Mouse (Mus musculus): ENCODE data around the gene Sun2. TPM values are rescaled to one million over a fixed set of nuclear protein-coding genes. Genes with fewer than 3 reads are reported as not detected.

Sun2 gene
- polyA plus RNA-seq, 1 experiment from 2014 or later, result 5.3 TPM

DNA sequence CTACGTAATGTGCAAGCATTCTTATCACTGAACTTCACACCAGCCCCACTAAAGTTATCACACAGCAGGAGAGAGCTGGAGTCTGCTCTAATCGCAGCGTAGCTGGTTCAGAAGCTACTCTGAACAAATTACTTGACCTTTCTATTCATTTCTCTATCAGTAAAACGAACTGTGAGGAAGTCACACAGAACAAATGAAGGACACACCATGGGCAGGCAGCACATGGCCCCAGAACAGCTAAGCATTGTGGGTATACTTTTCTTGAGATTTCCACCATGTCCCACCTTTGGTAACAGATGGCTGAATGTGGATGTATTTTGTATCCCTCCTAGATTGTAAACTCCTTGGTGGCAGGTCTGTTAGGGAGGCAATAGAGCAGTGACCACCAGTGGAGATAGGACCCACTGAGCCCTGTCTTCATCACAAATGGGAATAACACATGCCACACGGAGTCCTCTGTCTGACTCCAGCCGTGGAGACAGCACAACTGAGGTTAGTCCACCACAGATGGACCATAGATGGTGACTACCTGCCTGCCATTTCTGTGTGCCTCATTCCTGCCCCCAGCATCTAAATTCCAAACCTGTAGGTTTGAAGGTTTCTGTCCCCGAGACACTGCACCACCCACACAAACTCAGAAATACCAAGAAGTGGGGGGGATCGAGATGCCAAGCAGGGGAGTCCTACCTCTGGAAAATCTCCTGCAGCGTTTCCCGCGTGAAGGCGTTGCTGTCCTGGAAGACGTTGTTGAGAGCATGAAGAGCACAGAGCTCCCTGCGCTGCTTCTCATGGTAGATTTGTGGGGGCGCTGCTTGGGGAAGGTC is 56.1 kb downstream of the Sun2 start:
- Histone ChIP-seq H3K4me3 (ENCODE audit: low read depth, low read length) (peak overlapping the region; percentile 88), H3K9me3 (ENCODE audit: control insufficient read depth, low read length) (no peaks in the 10 kb centered on the region), H3K4me1 (ENCODE audit: control insufficient read depth, insufficient read depth, low read length) (peaks cover 28% of the 10 kb centered on the region), H3K27ac (replicated peaks; ENCODE audit: low read depth, low read length) (no peak overlapping the region), H3K9ac (ENCODE audit: low read length) (peak overlapping the region; percentile 43), H3K4me2 (ENCODE audit: low read depth, severe bottlenecking) (peak overlapping the region; percentile 70), H3K36me3 (ENCODE audit: control insufficient read depth, insufficient read depth, low read length) (no peaks in the 10 kb centered on the region), H3K27me3 (ENCODE audit: control insufficient read depth, insufficient read depth, low read length) (no peaks in the 10 kb centered on the region)
- 22% methylated on average over 15 of the region's 15 CpGs for WGBS
- ATAC-seq (ENCODE audit: insufficient number of reproducible peaks, low FRiP score, low TSS enrichment, low read depth) (no peak), DNase-seq (ENCODE audit: low spot score) (no peak)

DNA sequence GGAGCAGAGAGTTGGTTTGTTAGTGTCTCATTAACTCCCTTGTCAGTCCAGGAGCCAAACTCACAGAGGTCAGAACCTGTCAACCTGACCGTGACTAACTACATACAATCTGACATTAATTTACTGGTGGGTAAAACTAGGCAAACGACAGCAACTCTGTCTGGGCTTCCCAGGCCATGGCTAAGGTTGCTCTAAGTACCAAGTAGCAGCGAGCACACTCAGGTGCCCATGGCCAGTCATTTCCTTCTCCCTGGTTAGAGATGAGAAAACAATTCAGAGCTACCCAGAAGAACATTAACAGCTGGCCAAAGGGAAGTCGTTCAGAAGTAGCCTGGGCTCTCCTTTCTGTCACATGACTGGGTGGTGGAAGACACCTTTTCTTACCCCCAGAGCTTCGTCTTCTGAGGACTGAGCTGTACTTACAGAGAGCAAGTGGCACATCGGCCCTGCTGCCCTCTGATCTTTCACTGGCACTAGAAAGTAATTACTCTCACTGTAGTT is 57.1 kb downstream of the Sun2 start:
- H3K4me2 ChIP-seq (ENCODE audit: low read depth, severe bottlenecking), result peak overlapping the region; percentile 70
- peaks cover 28% of the 10 kb centered on the region for H3K4me1 ChIP-seq (ENCODE audit: control insufficient read depth, insufficient read depth, low read length)
- H3K9ac ChIP-seq (ENCODE audit: low read length), result peak overlapping the region; percentile 34; the same call in 1 of the 2 replicates
- no peak for DNase-seq (ENCODE audit: low spot score)
- H3K4me3 ChIP-seq (ENCODE audit: low read depth, low read length), result peak overlapping the region; percentile 88; the same call in 1 of the 2 replicates
- no peaks in the 10 kb centered on the region for H3K36me3 ChIP-seq (ENCODE audit: control insufficient read depth, insufficient read depth, low read length)
- H3K27me3 ChIP-seq (ENCODE audit: control insufficient read depth, insufficient read depth, low read length), result no peaks in the 10 kb centered on the region
- H3K9me3 ChIP-seq (ENCODE audit: control insufficient read depth, low read length), result no peaks in the 10 kb centered on the region
- 15% methylated on average over 6 of the region's 6 CpGs for WGBS
- no peak for ATAC-seq (ENCODE audit: insufficient number of reproducible peaks, low FRiP score, low TSS enrichment, low read depth)
- H3K27ac ChIP-seq (replicated peaks; ENCODE audit: low read depth, low read length), result no peak overlapping the region

DNA sequence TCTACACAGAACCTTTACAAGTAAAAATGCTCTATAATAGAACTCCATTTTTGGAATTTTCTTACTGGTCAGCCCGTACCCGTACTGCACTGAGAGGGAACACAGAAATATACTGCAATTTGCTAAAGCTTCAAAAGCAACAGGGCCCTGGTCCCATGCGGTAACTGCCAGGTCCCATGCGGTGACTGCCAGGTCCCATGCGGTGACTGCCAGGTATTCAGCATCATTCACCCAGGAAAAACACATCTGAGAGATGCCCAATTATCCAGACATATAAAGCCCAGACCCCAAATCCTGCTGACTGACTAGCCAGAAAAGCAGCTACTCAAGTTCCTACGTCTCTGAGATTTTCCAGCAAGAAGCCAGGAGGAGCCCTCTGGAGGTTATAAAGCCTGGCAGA is 57.7 kb downstream of the Sun2 start:
- no peak for ATAC-seq (ENCODE audit: insufficient number of reproducible peaks, low FRiP score, low TSS enrichment, low read depth)
- Histone ChIP-seq H3K36me3 (ENCODE audit: control insufficient read depth, insufficient read depth, low read length) (no peaks in the 10 kb centered on the region), H3K27ac (replicated peaks; ENCODE audit: low read depth, low read length) (no peak overlapping the region), H3K27me3 (ENCODE audit: control insufficient read depth, insufficient read depth, low read length) (no peaks in the 10 kb centered on the region), H3K4me1 (ENCODE audit: control insufficient read depth, insufficient read depth, low read length) (peaks cover 26% of the 10 kb centered on the region), H3K4me2 (ENCODE audit: low read depth, severe bottlenecking) (peak overlapping the region; percentile 70), H3K4me3 (ENCODE audit: low read depth, low read length) (no peak overlapping the region), H3K9me3 (ENCODE audit: control insufficient read depth, low read length) (no peaks in the 10 kb centered on the region), H3K9ac (ENCODE audit: low read length) (no peak overlapping the region)
- DNase-seq (ENCODE audit: low spot score), result no peak
- 88% methylated on average over 6 of the region's 6 CpGs for WGBS

DNA sequence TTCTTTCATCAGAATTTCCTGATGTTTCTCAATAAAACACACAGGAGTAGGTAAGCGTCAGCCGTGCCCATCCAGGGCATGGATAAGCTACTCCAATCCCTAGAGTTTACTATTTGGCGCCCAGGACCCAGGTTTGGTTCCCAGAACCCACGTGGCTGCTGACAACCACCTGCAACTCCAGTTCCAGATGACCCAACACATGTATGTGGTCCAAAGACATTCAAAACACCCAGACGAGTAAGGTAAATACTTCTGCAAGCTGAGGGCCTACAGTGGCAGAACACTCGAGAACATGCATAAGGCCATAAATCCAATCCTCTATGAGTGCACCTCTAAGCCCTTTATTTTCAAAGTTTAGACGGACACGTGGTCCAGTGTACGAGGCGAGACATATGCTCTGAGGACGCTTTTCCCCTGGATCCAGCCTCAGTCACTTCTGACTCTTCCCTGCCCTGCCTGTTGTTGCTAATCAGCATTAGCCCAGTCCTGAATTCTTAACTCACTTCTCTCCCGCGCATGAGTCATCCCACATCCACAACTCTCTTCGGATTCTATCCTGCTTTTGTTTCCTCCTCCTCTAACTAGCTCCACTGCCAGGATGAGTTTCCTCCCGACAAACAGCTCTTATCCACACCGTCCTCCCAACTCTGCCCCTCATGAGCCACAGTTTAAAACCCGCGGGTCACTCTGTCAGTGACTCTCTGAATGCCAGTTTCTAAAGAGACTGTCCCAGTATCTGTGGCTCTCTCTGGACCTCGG is 58.5 kb downstream of the Sun2 start:
- Histone ChIP-seq H3K9ac (ENCODE audit: low read length) (no peak overlapping the region), H3K9me3 (ENCODE audit: control insufficient read depth, low read length) (no peaks in the 10 kb centered on the region), H3K36me3 (ENCODE audit: control insufficient read depth, insufficient read depth, low read length) (no peaks in the 10 kb centered on the region), H3K4me3 (ENCODE audit: low read depth, low read length) (no peak overlapping the region), H3K27ac (replicated peaks; ENCODE audit: low read depth, low read length) (no peak overlapping the region), H3K4me2 (ENCODE audit: low read depth, severe bottlenecking) (peak overlapping the region; percentile 70; the same call in 1 of the 2 replicates), H3K27me3 (ENCODE audit: control insufficient read depth, insufficient read depth, low read length) (no peaks in the 10 kb centered on the region), H3K4me1 (ENCODE audit: control insufficient read depth, insufficient read depth, low read length) (peaks cover 26% of the 10 kb centered on the region)
- ATAC-seq (ENCODE audit: insufficient number of reproducible peaks, low FRiP score, low TSS enrichment, low read depth) (no peak), DNase-seq (ENCODE audit: low spot score) (no peak)
- WGBS, result 83% methylated on average over 19 of the region's 19 CpGs

DNA sequence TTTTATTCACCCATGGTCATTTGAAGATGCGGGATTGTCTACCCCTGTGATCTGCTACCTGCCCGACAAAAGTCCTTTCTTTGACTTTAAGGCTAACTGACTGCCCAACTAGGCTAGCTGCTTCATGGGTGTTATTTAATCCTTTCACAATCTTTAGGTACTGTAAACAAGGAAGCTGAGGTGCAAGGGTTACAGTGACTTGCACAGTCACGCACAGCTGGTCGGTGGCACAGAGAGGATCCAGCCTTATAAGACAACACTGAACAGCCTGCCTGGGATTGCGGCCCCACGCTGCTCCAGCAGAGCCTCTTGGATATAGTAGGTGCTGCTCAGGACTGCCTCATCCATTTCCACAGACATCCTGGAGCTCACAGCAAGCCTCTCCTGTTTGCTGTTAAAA is 59.2 kb downstream of the Sun2 start:
- no peaks in the 10 kb centered on the region for H3K27me3 ChIP-seq (ENCODE audit: control insufficient read depth, insufficient read depth, low read length)
- 92% methylated on average over 6 of the region's 6 CpGs for WGBS
- peaks cover 22% of the 10 kb centered on the region for H3K4me1 ChIP-seq (ENCODE audit: control insufficient read depth, insufficient read depth, low read length)
- no peak for ATAC-seq (ENCODE audit: insufficient number of reproducible peaks, low FRiP score, low TSS enrichment, low read depth)
- no peaks in the 10 kb centered on the region for H3K36me3 ChIP-seq (ENCODE audit: control insufficient read depth, insufficient read depth, low read length)
- H3K4me3 ChIP-seq (ENCODE audit: low read depth, low read length), result no peak overlapping the region
- no peak for DNase-seq (ENCODE audit: low spot score)
- no peak overlapping the region for H3K4me2 ChIP-seq (ENCODE audit: low read depth, severe bottlenecking)
- no peak overlapping the region for H3K9ac ChIP-seq (ENCODE audit: low read length)
- H3K27ac ChIP-seq (replicated peaks; ENCODE audit: low read depth, low read length), result no peak overlapping the region
- no peaks in the 10 kb centered on the region for H3K9me3 ChIP-seq (ENCODE audit: control insufficient read depth, low read length)

DNA sequence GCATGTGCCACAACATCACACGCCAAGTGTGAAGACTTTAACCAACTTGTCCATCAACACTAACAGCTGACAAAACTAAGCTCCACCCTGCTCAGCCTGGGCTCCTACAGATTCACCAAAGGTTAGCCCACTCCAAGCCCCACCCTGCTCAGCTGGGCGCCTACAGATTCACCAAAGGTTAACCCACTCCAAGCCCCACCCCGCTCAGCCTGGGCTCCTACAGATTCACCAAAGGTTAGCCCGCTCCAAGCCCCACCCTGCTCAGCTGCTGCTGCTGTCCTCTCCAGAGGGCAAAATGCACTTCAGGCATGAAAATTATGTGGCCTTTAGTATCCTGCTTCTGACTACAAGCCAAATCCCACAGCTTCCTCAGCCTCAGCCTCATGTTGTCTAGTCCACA is 60.4 kb downstream of the Sun2 start:
- H3K27ac ChIP-seq (replicated peaks; ENCODE audit: low read depth, low read length), result no peak overlapping the region
- ATAC-seq (ENCODE audit: insufficient number of reproducible peaks, low FRiP score, low TSS enrichment, low read depth), result no peak
- no peak overlapping the region for H3K9ac ChIP-seq (ENCODE audit: low read length)
- H3K9me3 ChIP-seq (ENCODE audit: control insufficient read depth, low read length), result no peaks in the 10 kb centered on the region
- no peak overlapping the region for H3K4me3 ChIP-seq (ENCODE audit: low read depth, low read length)
- no peaks in the 10 kb centered on the region for H3K27me3 ChIP-seq (ENCODE audit: control insufficient read depth, insufficient read depth, low read length)
- DNase-seq (ENCODE audit: low spot score), result no peak
- H3K4me2 ChIP-seq (ENCODE audit: low read depth, severe bottlenecking), result no peak overlapping the region
- H3K36me3 ChIP-seq (ENCODE audit: control insufficient read depth, insufficient read depth, low read length), result no peaks in the 10 kb centered on the region; the same call in 1 of the 2 replicates
- H3K4me1 ChIP-seq (ENCODE audit: control insufficient read depth, insufficient read depth, low read length), result peaks cover 22% of the 10 kb centered on the region
- 86% methylated on average over 4 of the region's 4 CpGs for WGBS

DNA sequence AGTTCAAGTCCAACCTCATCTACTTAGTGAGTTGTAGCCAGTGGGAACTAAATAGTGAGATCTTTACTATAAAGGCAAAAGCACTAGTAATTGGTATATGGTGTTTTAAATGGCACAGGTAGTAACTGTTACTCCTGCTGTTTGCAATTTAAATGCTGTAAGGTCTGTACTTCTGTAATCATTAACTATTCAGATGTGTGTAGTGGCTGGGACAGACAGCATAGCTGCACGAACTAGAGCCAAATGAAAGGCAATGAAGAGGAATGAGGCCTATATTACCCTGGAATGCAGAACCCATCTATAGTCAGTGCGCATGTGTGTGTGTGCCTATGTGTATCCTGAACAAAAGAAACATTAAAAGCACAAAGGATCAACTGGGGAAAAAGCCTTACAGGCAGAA is 64.4 kb downstream of the Sun2 start:
- WGBS, result 88% methylated on average over 2 of the region's 2 CpGs
- DNase-seq (ENCODE audit: low spot score) (no peak), ATAC-seq (ENCODE audit: insufficient number of reproducible peaks, low FRiP score, low TSS enrichment, low read depth) (no peak)
- peaks cover 12% of the 10 kb centered on the region for H3K36me3 ChIP-seq (ENCODE audit: control insufficient read depth, insufficient read depth, low read length)
- H3K4me1 ChIP-seq (ENCODE audit: control insufficient read depth, insufficient read depth, low read length), result no peaks in the 10 kb centered on the region
- no peaks in the 10 kb centered on the region for H3K9me3 ChIP-seq (ENCODE audit: control insufficient read depth, low read length)
- H3K9ac ChIP-seq (ENCODE audit: low read length), result no peak overlapping the region
- no peak overlapping the region for H3K27ac ChIP-seq (replicated peaks; ENCODE audit: low read depth, low read length)
- no peak overlapping the region for H3K4me2 ChIP-seq (ENCODE audit: low read depth, severe bottlenecking)
- no peak overlapping the region for H3K4me3 ChIP-seq (ENCODE audit: low read depth, low read length)
- no peaks in the 10 kb centered on the region for H3K27me3 ChIP-seq (ENCODE audit: control insufficient read depth, insufficient read depth, low read length)

Data from limb, embryonic 11.5 days (tissue).